Mouse (Mus musculus) adrenal gland, adult 2 months (tissue): ENCODE measurements around the gene Gpr180. TPM values are rescaled to one million over a fixed set of nuclear protein-coding genes. Genes with fewer than 3 reads are reported as not detected.
A peak's percentile ranks its signal among the peaks of the same experiment; 100 is the strongest.
"Not testable (repeated sequence)": the region's sequence is repeated elsewhere in the genome, so short reads cannot be mapped to it uniquely, and the experiment has no call there.

Experiments
- DNase-seq: peaks from one replicate; pipeline ENCODE4 v3.0.0; 2021
- long read RNA-seq: library from polyadenylated mRNA; stranded (forward); transcript quantifications from one replicate; pipeline ENCODE4 v2.0.0, GENCODE M21; 2021
- polyA plus RNA-seq: library from polyadenylated mRNA; depleted of rRNA; stranded (reverse); fragments of >200 nt; gene quantifications from 2 replicates; pipeline ENCODE4 v1.2.3, GENCODE M21; 2012; rRNA removed
- total RNA-seq, 2 experiments: library from RNA; stranded (reverse); gene quantifications; 2 replicates each; pipeline ENCODE4 v1.2.3; 2021

The Gpr180 gene
- total RNA-seq (10 to 100 TPM; 27.0 to 31.8 TPM), polyA plus RNA-seq (34.8 and 36.4 TPM in 2 replicates)
- long read RNA-seq, transcript Gpr180-201 (9 exons, 1,875 nt), result major isoform, 43 of 59 reads
- long read RNA-seq, partial matches to known transcripts, result 3 of 59 reads
- long read RNA-seq, other reads (novel, unspliced or antisense), result 13 of 59 reads

DNA sequence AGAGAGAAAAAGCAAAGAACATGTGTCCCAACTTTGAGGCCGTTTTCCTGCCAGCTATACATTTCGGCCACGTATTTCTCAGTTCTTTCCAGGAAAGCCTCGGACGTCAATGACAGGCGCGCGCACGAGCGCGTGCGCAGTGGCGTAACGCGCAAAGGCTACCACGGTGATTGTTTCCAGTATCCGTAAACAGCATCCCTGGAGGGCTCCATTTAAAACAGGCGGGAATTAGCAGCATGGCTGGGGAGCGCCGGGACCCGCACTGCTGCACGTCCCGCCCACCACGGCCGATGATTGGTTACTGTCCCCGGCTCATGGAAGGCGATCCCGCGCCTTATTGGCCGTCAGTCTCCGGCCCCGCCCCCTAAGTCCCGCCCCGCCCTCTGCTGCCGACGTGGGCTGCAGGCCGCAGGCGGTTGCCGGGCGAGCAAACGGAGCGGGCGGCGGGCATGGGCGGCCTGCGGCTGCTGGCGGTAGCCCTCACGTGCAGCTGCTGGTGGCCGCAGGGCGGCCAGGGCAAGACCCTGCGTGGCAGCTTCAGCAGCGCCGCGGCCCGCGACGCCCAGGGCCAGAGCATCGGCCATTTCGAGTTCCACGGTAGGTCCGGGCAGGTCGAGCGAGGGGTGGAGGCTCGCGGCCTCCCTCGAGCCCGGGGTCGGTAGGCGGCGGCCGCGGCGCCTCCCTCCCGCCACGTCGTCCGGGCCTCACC, at the start of gene Gpr180:
TSS of gene Gpr180 (plus strand) at position 415 of the 709 bp plus-strand sequence.
- DNase-seq, result peak; percentile 97

DNA sequence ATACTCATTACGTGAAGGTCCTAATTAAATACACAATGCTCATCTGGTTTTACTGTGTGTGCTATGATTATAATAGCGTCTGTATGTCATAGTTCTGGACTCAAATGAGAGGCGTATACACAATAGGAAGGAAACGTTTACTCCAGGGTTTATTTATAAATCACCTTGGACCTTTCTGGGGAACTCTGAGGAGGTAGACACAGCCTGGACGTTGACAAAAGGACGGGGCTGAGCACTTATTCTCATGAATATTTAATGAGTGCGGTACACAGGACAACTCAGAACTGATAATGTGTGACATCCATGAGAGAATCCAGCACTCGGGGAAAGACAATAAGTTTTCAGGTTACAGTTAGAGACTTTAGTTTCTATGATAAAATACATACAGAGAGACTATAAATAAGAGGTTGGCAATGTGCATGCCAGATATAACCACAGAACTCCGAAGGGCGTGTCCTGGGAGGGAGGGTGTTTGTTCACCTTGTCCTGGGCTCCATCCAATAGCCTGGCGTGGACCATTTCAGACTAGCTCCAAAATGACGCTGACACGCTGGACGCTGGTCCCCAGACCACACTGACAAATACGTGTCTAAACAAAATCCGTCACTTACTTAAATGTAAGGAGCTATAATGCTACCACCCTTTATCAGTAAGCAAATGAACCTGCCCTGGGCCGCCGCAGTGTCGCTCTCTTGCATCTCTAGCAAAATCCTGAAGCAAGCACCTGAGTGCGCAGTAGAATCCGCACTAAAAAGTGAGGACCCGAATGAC, 48.3 kb upstream of the Gpr180 start:
- DNase-seq, result no peak

GRCm38 (mm10) chr14:118089215-118089805, 47.6 kb upstream of the Gpr180 start:
- peak; percentile 94 for DNase-seq

DNA sequence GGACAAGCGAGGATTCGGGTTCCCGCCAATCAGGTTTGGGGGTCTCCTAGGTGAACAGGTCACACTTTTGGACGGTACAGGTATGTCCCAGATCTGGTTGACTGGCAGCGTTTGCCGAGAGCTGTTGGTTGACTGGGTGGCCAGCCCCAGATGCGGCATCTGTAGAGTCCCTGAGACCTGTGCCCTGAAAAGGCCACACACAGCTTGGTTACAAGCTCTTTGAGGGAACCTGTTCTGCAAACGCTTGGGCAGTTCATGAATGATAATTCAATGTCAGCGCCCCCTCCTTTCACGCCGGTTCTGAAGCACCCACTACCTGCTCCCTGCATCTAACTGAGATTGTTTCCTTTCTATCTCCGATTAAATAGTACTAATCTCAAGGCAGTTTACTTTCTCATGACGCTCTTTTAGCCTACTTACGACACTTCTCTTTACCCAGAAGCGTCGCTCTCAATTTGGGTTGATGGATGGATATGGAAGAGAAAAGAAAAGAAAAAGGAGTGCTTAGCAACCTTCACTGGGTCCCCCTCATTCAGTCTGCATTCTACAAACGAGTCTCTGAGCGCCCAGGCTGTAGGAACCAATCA, 47.1 kb upstream of the Gpr180 start:
- no peak for DNase-seq

DNA sequence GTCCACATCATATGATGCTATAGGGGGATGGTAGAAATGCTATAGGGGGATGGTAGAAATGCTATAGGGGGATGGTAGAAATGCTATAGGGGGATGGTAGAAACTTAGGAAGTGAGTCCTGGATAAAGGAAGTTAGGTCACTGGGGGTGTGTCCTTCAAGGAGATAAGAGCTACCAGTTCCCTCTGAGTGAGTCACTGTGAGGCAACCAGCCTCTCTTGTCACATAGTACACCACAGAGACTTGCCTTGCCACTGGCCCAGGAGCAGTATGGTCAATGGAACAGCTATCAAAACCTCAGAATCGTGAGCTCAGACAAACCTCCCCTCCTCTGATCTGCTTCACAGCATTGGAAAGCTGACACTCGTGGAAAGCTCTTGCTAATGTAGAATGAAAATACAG, 38.7 kb upstream of the Gpr180 start:
- no peak for DNase-seq

DNA sequence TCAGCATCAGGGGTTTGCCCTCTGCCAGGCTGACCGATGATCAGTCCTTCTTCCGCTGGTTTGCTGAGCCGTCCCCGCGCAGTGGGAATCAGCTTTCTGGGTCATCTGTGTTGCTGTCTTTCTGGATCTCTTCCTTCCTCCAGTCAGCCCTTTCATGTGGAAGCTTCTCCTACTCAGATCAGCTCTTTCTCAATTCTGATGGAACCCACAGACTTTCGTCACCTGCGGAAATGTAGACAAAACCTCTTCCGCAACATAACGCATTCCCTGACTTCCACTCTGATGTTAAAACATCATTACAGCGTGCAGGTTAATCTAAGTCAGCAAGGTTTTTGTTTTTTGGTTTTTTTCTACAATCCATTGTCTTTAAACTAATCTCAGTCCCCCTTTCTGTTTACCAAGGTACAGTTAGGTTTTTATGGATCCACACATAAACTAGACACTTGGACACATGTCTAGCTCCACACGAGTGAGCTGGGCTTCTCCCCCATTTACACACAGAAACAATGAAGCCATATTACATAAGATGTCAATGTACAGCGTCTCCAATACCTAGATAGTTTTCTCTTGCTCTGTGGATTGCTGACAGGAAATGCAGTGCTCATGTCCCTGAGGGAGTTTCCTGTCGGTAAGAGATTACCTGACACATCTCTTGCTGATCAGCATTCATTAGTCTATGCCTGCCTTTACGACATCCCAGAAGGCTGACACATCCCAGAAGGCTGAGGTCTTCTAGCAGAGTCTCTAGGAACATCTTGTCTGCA, 35.5 kb upstream of the Gpr180 start:
- DNase-seq, result no peak

DNA sequence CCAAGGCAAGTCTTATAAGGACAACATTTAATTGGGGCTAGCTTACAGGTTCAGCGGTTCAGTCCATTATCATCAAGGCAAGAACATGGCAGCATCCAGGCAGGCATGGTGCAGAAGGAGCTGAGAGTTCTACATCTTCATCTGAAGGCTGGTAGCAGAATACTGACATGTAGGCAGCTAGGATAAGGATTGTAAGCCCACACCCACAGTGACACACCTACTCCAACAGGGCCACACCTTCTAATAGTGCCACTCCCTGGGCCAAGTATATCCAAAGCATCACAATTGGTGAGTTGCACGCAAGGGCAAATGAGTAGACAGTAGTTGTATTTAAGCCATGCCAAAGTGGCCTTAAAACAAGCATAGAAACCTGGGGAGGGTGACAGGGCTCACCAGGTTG, 29.5 kb upstream of the Gpr180 start:
- not testable (repeated sequence) for DNase-seq

DNA sequence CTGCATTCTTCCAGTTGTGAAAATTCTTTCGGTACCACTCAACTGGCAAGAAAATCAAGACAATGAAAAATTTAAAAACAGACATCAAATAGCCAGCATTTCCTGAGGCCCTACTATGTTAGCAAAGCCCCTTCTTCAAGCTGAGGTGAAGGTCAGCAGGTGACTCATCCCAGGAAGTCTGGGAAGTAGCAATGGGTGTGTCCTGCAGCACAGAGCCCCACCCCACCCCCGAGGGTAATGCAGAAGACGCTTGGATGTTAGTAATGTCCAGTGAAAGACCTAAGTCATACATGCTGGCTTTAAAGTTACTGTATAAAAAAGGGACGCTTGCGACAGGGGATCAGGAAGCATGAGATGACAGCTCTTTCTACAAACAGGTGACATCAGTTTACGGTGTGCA, 23.8 kb upstream of the Gpr180 start:
- DNase-seq, result no peak

- DNase-seq, result no peak
Observed at GRCm38 (mm10) chr14:118124129-118124528, 12.8 kb upstream of the Gpr180 start.

- no peak for DNase-seq
Observed at GRCm38 (mm10) chr14:118124771-118125170, 12.2 kb upstream of the Gpr180 start.

GRCm38 (mm10) chr14:118126301-118126700, 10.7 kb upstream of the Gpr180 start:
- DNase-seq, result no peak

DNA sequence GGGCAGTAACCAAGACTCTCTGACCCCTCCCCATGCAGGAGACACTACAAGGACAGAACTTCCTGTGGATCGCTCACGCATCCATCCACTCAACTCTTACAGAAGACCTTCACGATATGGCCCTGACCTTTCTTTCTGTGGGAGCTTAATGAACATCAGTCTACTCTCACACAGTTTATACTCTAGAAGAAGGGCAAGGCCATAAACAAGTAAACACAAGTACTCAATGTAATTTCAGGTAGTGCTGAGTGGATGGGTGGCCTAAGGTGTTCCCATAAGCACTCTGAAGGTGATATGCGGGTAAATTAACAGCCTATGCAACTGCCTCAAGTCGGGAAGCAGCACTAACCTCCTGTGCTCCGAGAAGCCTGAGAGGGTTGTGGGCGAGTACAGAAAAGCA, 5.5 kb upstream of the Gpr180 start:
- DNase-seq, result peak; percentile 19

DNA sequence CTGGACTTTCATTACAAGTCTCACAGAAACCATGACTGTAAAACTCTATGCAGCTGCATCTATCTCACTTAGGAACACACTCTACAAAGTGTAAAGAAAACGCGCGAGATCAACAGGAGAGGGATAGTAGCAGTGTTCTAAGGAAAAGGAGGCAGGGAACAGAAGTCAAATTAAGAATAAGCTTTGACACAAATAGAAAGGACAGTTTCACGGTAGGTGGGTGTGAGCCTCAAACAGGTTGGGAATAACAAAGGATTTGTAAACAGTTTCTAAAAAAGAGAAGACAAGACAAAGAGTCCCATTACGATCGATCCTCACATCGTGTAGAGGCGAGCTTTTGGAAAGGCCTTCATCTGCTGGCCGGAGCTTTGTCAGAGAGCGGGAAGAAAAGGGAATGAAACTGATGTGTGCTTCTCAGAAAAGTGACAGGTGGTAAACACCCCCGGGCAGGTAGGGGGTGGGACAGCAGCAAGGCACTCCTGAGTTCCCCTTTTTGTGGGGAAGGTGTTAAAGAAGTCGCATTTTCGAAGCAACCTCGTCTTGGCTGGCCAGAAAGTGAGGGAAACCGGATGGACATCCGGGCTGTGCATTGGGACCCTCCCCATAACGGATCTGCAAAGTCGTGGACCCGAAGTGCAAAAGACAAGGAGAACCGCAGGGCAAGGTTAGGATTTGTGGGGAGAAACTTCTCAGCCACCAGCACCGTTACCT, 4.9 kb upstream of the Gpr180 start:
- DNase-seq, result no peak

- peak; percentile 98 for DNase-seq
Observed at GRCm38 (mm10) chr14:118132642-118132977, 4.3 kb upstream of the Gpr180 start, which contains the start of gene Tgds. Tgds (minus strand) TSS chr14:118132755.

DNA sequence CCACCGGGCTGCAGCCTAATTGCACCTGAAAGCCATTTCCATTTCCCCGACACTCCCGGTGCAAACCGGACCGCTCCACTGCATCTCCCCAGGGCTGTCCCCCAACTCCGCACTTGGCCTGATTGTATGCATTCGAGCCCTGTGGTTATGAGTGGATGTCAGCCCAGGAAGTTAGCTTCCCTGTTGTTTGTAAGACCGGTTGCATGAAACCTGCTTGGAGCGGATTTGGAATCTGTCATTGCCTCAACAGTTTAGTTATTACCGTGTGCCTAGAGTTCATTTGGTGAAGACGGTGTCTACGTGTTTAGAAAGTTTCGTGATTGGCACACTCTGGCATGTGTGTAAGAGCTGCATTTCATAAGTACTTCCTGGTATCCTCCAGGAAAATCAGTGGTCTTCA, 529 bp downstream of the Gpr180 start:
- no peak for DNase-seq

DNA sequence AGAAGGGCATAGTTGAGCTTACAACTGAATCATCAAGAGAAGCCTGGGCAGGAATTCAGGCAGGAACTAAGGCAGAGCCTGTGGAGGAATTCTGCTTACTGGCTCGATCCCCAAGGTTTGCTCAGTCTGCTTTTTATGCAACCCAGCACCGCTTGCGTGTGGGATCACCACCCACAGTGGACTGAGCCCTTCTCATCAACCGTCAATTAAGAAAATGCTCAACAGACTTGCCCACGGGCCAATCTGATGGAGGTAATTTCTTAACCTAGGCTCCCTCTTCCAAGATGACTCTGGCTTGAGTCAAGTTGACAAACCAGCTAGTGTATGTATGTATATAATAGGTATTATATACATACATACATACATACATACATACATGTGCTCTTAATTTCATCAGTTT, 5.3 kb downstream of the Gpr180 start:
- no peak for DNase-seq

GRCm38 (mm10) chr14:118148046-118148445, 11.1 kb downstream of the Gpr180 start:
- DNase-seq, result no peak

- DNase-seq, result no peak
Observed at GRCm38 (mm10) chr14:118148554-118148953, 11.6 kb downstream of the Gpr180 start.

- no peak for DNase-seq
Observed at GRCm38 (mm10) chr14:118150656-118151551, 13.9 kb downstream of the Gpr180 start.
